ENCODE assay signal across 11 mouse cellular contexts in genomic region chr4:145848891-145849214, GRCm38 (mm10). TPM values are rescaled to one million over a fixed set of nuclear protein-coding genes. Genes with fewer than 3 reads are reported as not detected.
DNase-seq lines count a peak whose midpoint lies in the region; ATAC-seq and TF ChIP-seq lines count a peak whose summit lies in the region.
"Not testable (repeated sequence)": the region's sequence is repeated elsewhere in the genome, so short reads cannot be mapped to it uniquely, and the experiment has no call there.
"Had no signal": no experiment of that assay in that cellular context is flagged by ENCODE, and none has a peak within 500 bp of the region (broad histone marks: within the 10 kb centered on the region; RNA-seq: fewer than 3 reads in every experiment).

No protein-coding gene starts in this region.

- not testable (repeated sequence) for H3K36me3 ChIP-seq in embryonic facial prominence, embryonic 15.5 days; heart, embryonic 12.5 days; hindbrain, embryonic 15.5 days; kidney, embryonic 14.5 days (ENCODE audit: control insufficient read depth, insufficient read depth, low read length); liver, embryonic 11.5 days (ENCODE audit: control insufficient read depth, insufficient read depth, low read length); lung, postnatal 0 days (ENCODE audit: insufficient read depth, low read length); midbrain, embryonic 16.5 days (ENCODE audit: control insufficient read depth, insufficient read depth, low read length); stomach, postnatal 0 days (ENCODE audit: control insufficient read depth, insufficient read depth, low read length)

- not testable (repeated sequence) for H3K9me3 ChIP-seq in embryonic facial prominence, embryonic 15.5 days (replicated peaks); hindbrain, embryonic 15.5 days; kidney, embryonic 14.5 days (ENCODE audit: control insufficient read depth, low read length); liver, embryonic 11.5 days (ENCODE audit: control insufficient read depth, low read length); lung, postnatal 0 days (ENCODE audit: low read length); midbrain, embryonic 16.5 days (replicated peaks; ENCODE audit: control insufficient read depth, low read length, poor library complexity, severe bottlenecking); stomach, postnatal 0 days (ENCODE audit: control insufficient read depth, low read length)
- H3K9me3 ChIP-seq in heart, embryonic 12.5 days (replicated peaks): peaks cover 13% of the 10 kb centered on the region

- H3K4me2 ChIP-seq in embryonic facial prominence, embryonic 15.5 days (replicated peaks); heart, embryonic 12.5 days; hindbrain, embryonic 15.5 days; kidney, embryonic 14.5 days (replicated peaks; ENCODE audit: low read depth, low read length); liver, embryonic 11.5 days; lung, postnatal 0 days (replicated peaks; ENCODE audit: low read depth, low read length); midbrain, embryonic 16.5 days (ENCODE audit: low read length); stomach, postnatal 0 days (replicated peaks; ENCODE audit: low read depth): not testable (repeated sequence)

- not testable (repeated sequence) for H3K27me3 ChIP-seq in embryonic facial prominence, embryonic 15.5 days; heart, embryonic 12.5 days (replicated peaks); hindbrain, embryonic 15.5 days; kidney, embryonic 14.5 days (ENCODE audit: control insufficient read depth, insufficient read depth, low read length); liver, embryonic 11.5 days (replicated peaks; ENCODE audit: control insufficient read depth, insufficient read depth, low read length); lung, postnatal 0 days (replicated peaks; ENCODE audit: insufficient read depth, low read length); midbrain, embryonic 16.5 days (ENCODE audit: control insufficient read depth, insufficient read depth, low read depth, low read length); stomach, postnatal 0 days (ENCODE audit: control insufficient read depth, insufficient read depth, low read length)

- ATAC-seq in embryonic facial prominence, embryonic 15.5 days (ENCODE audit: insufficient number of reproducible peaks, low FRiP score, low TSS enrichment, low read depth): peak; percentile 36; the same call in 1 of the 2 replicates
- peak; percentile 44; the same call in 1 of the 2 replicates for ATAC-seq in heart, embryonic 12.5 days (ENCODE audit: insufficient number of reproducible peaks, low FRiP score)
- peak; percentile 41; the same call in 1 of the 2 replicates for ATAC-seq in hindbrain, embryonic 15.5 days (ENCODE audit: low FRiP score, low read depth)
- ATAC-seq in kidney, embryonic 14.5 days (ENCODE audit: low FRiP score, low TSS enrichment): peak; percentile 53; the same call in 1 of the 2 replicates
- ATAC-seq in liver, embryonic 11.5 days (replicated peaks; ENCODE audit: low FRiP score): peak; percentile 40
- peak; percentile 34; the same call in 1 of the 2 replicates for ATAC-seq in lung, postnatal 0 days
- ATAC-seq in midbrain, embryonic 16.5 days: 0 out of 2 replicates have a peak, but pooled peaks have one; percentile 9
- peak; percentile 30 for ATAC-seq in stomach, postnatal 0 days (ENCODE audit: low FRiP score, low TSS enrichment)

- H3K4me1 ChIP-seq in embryonic facial prominence, embryonic 15.5 days; heart, embryonic 12.5 days (replicated peaks); hindbrain, embryonic 15.5 days (replicated peaks); kidney, embryonic 14.5 days (ENCODE audit: control insufficient read depth, insufficient read depth, low read length); liver, embryonic 11.5 days (replicated peaks; ENCODE audit: control insufficient read depth, insufficient read depth, low read length); lung, postnatal 0 days (ENCODE audit: insufficient read depth, low read depth, low read length); midbrain, embryonic 16.5 days (ENCODE audit: control insufficient read depth, insufficient read depth, low read length); stomach, postnatal 0 days (replicated peaks; ENCODE audit: control insufficient read depth, insufficient read depth): not testable (repeated sequence)

- WGBS in embryonic facial prominence, embryonic 15.5 days: 76% methylated on average over 3 of the region's 3 CpGs
- WGBS in heart, embryonic 12.5 days: 65% methylated on average over 3 of the region's 3 CpGs
- WGBS in hindbrain, embryonic 15.5 days: 88% methylated on average over 3 of the region's 3 CpGs
- WGBS in kidney, embryonic 14.5 days: 81% methylated on average over 3 of the region's 3 CpGs
- WGBS in liver, embryonic 11.5 days: 64% methylated on average over 3 of the region's 3 CpGs
- WGBS in lung, postnatal 0 days: 65% methylated on average over 3 of the region's 3 CpGs
- WGBS in midbrain, embryonic 16.5 days: 82% methylated on average over 3 of the region's 3 CpGs
- 85% methylated on average over 1 of the region's 3 CpGs for WGBS in stomach, postnatal 0 days

- not testable (repeated sequence) for TF ChIP-seq CTCF in lung, postnatal 0 days (IDR thresholded peaks at IDR 0.05); stomach, postnatal 0 days (IDR thresholded peaks at IDR 0.05; ENCODE audit: low read depth)

- not testable (repeated sequence) for TF ChIP-seq EP300 in lung, postnatal 0 days (IDR thresholded peaks at IDR 0.05); stomach, postnatal 0 days (optimal IDR thresholded peaks at IDR 0.05)

- not testable (repeated sequence) for H3K9ac ChIP-seq in embryonic facial prominence, embryonic 15.5 days; heart, embryonic 12.5 days; hindbrain, embryonic 15.5 days; kidney, embryonic 14.5 days (ENCODE audit: low read depth, low read length); liver, embryonic 11.5 days (ENCODE audit: low read depth, low read length); lung, postnatal 0 days (replicated peaks; ENCODE audit: low read depth); midbrain, embryonic 16.5 days (ENCODE audit: low read depth, low read length); stomach, postnatal 0 days (ENCODE audit: low read length)

- not testable (repeated sequence) for DNase-seq in liver, embryonic 11.5 days (ENCODE audit: low spot score); lung, postnatal 0 days (ENCODE audit: low spot score); stomach, postnatal 0 days (ENCODE audit: low spot score)

- not testable (repeated sequence) for H3K4me3 ChIP-seq in embryonic facial prominence, embryonic 15.5 days (replicated peaks); heart, embryonic 12.5 days; hindbrain, embryonic 15.5 days; kidney, embryonic 14.5 days (ENCODE audit: low read length); liver, embryonic 11.5 days (ENCODE audit: low read depth, low read length); lung, postnatal 0 days (ENCODE audit: low read depth, low read length); midbrain, embryonic 16.5 days (ENCODE audit: low read depth, low read length); stomach, postnatal 0 days (ENCODE audit: low read depth, low read length)

- H3K27ac ChIP-seq in embryonic facial prominence, embryonic 15.5 days (replicated peaks); heart, embryonic 12.5 days (ENCODE audit: poor library complexity, severe bottlenecking); hindbrain, embryonic 15.5 days (replicated peaks); kidney, embryonic 14.5 days (ENCODE audit: low read depth, low read length); liver, embryonic 11.5 days (ENCODE audit: low read depth, low read length); lung, postnatal 0 days (ENCODE audit: low read length); midbrain, embryonic 16.5 days (ENCODE audit: low read length); stomach, postnatal 0 days (replicated peaks): not testable (repeated sequence)

RNA-seq across cellular contexts. Expression of gene Zfp986, which starts 19.7 kb away (rescaled TPM):
- not detected in 2 replicates for polyA plus RNA-seq in embryonic facial prominence, embryonic 15.5 days (2015; fragmentation: Nextera tagmentation; extraction: Ambion mirVana)
- not detected in 2 replicates for polyA plus RNA-seq in heart, embryonic 12.5 days (2016; fragmentation: Nextera tagmentation; extraction: Ambion mirVana)
- polyA plus RNA-seq in hindbrain, embryonic 15.5 days (2015; fragmentation: Nextera tagmentation; extraction: Ambion mirVana): not detected in 2 replicates
- not detected in 2 replicates for polyA plus RNA-seq in kidney, embryonic 14.5 days (2014; fragmentation: Nextera tagmentation; extraction: Ambion mirVana)
- not detected in 2 replicates for polyA plus RNA-seq in liver, embryonic 11.5 days (2014; fragmentation: Nextera tagmentation; extraction: Ambion mirVana)
- polyA plus RNA-seq in lung, postnatal 0 days (2015; fragmentation: Nextera tagmentation; extraction: Ambion mirVana): not detected in 2 replicates
- polyA plus RNA-seq in midbrain, embryonic 16.5 days (2015; fragmentation: Nextera tagmentation; extraction: Ambion mirVana): not detected in 2 replicates
- polyA plus RNA-seq in stomach, postnatal 0 days (2015; fragmentation: Nextera tagmentation; extraction: Ambion mirVana): not detected in 2 replicates
- polyA plus RNA-seq: erythroblast, embryonic 14.5 days; limb, embryonic 12.5 days; stomach, embryonic 14.5 days had no signal
